Mouse (Mus musculus): Measurements from ENCODE around the gene Mup9.
"Not testable (repeated sequence)": the region's sequence is repeated elsewhere in the genome, so short reads cannot be mapped to it uniquely, and the experiment has no call there.

Gene Mup9

DNA sequence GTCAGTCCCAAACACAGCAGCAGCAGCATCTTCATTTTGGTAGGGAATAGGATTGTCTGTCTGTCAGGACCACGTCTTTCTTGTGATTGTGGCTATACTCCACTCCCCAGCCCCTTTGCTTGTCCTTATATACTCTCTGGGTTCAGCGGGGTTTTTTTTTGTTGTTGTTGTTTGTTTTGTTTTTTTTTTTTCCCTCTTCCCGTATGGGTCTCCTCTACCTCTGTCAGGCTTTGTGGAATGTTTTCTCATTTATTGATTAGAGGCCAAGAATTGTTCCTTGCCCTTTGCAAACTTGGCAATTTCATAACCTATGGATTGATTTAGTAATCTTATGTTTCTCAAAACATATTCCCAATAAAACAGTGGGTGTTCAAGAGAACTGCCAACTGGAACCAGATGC is at the start of gene Mup9:
TSS of gene Mup9 (minus strand) at position 101 of the 400 bp plus-strand sequence.
- not testable (repeated sequence) for DNase-seq (ENCODE audit: low spot score in 2 of 2)
